Mouse (Mus musculus) adrenal gland, postnatal 10 days (tissue): ENCODE measurements around the gene Hoxb3. TPM values are rescaled to one million over a fixed set of nuclear protein-coding genes. Genes with fewer than 3 reads are reported as not detected.

Source experiments
- DNase-seq: peaks from one replicate; pipeline ENCODE4 v3.0.0; 2021; ENCODE audit warnings: mixed read lengths
- microRNA-seq: library from miRNA; unstranded; fragments of <30 nt; microRNA quantifications from one replicate; pipeline ENCODE4 v1.2.0, GENCODE M21; 2021
- total RNA-seq, 2 experiments: library from RNA; stranded (reverse); gene quantifications; 2 replicates each; pipeline ENCODE4 v1.2.3; 2021

Gene Hoxb3
- total RNA-seq, 2 experiments from 2014 or later, result 13.7 to 24.8 TPM

DNA sequence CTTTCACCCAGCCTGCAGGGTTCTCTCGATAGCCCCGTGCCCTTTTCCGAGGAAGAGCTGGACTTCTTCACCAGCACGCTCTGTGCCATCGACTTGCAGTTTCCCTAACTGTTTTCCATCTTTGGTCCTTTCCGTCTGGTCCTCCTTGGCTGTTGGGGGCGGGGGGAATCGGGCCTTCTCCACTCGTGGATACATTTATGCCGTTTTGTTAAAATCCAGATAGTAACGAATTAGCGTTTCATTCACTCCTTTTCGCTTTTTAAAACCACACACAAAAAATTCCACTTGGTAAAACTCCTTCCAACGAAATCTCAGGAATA lies 30.4 kb downstream of the Hoxb3 start:
- peak; percentile 61 for DNase-seq

DNA sequence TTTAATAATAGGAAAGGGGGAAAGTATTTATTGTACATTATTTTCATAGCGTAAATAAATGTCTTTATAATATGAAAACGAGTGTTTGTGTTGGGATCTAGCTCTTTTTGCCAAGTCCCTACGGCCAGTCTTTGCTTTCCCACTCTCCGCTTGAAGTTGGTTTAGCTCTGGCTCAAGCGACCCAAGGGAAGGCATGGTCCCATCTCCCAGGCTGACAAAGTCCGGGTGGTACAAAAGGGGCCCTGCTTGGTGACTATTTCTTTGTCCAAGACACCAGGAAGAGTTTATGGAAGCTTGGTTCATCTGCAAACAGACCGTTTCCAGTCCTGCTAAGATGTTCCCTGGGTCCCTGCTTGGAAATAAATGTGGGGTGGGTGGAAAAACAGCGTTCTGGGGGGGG lies 30.8 kb downstream of the Hoxb3 start:
- DNase-seq, result peak; percentile 52

DNA sequence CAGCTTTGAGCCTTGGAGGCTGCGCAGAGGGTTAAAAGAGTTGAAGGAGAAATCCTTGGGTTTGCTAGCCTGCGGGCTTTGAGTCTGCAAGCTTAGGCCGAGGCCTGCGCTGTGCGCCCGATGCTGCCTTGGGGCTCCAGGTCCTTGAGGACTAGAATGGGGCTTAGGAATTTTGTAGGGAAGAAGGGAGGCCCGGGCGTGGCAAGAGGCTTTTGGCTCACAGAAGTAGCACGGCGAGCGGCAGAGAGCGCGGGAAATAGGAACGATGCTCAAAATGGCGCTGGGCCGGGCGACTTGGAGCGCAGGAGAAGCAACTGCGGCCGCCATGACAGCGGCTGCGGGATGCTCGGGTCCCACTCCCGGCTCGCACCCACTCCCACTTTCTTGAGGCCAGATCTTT lies 31.2 kb downstream of the Hoxb3 start:
- DNase-seq, result peak; percentile 74

DNA sequence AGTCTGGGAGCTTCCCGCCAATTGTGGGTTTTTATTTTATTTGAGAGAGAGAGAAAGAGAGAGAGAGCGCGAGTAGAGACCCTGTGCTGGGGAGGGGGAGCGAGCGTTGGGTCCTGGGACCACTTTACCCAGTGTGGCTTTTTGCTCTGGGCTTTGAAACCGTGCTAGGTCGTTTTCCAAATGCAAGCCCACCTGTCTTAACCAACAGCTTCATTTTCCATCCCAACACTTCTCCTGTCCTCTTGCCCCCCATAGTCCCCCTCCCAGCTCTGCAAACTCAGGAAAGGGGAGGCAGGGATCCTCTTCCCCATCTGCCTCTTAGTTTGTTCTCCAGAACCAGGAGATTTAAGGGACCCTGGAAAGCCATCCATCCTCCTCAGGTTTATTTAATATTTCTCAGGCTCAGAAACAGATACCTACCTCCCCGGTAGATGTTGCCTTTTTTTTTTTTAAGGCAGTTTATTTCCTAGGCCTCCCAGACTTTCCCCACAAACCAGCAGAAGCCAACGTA lies 31.7 kb downstream of the Hoxb3 start:
- peak; percentile 19 for DNase-seq

DNA sequence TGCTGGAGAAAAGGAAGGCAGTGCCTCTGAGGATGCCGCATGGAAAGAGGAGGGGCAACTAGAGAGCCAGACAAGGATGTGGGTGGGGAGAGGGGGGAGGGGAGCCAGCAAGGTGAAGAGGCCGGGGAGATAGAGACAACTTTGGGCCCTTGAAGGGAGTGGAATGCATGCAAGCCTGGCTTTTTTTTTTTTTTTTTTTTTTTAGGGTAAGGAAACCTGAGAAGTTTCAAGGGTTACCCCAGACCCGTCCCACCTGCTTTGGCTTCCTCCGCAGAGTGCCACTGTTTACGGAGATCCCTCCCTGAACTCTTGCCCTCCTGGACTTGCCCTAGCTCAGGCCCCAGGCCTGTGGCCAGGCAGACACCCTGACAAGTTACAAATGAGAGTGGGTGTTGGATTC lies 40.7 kb downstream of the Hoxb3 start:
- DNase-seq, result no peak

DNA sequence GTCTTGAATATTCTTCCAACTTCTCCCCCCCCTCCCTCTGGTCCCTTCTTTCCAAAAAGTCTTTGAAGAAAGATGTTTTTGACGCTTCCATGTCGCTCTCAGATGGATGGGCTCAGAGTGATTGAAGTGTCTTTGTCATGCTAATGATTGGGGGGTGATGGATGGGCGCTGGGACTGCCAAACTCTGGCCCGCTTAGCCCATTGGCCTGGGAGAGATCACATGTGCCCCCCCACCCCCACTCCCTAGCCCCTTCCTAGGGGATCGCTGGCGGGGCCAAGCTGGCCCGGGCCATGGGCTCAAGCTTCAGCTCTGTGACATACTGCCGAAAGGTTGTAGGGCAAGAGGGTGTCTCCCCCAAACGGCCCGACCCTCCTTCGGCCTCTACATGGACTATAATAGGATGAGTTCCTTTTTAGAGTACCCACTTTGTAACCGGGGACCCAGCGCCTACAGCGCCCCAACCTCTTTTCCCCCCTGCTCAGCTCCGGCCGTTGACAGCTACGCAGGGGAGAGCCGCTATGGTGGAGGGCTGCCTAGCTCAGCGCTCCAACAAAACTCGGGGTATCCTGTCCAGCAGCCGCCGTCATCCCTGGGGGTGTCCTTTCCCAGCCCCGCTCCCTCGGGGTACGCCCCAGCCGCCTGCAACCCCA lies 42.4 kb downstream of the Hoxb3 start, which contains the start of gene Hoxb1:
Gene Hoxb1, plus strand, starts transcription at position 312 of the 651 bp plus-strand sequence.
- no peak for DNase-seq

DNA sequence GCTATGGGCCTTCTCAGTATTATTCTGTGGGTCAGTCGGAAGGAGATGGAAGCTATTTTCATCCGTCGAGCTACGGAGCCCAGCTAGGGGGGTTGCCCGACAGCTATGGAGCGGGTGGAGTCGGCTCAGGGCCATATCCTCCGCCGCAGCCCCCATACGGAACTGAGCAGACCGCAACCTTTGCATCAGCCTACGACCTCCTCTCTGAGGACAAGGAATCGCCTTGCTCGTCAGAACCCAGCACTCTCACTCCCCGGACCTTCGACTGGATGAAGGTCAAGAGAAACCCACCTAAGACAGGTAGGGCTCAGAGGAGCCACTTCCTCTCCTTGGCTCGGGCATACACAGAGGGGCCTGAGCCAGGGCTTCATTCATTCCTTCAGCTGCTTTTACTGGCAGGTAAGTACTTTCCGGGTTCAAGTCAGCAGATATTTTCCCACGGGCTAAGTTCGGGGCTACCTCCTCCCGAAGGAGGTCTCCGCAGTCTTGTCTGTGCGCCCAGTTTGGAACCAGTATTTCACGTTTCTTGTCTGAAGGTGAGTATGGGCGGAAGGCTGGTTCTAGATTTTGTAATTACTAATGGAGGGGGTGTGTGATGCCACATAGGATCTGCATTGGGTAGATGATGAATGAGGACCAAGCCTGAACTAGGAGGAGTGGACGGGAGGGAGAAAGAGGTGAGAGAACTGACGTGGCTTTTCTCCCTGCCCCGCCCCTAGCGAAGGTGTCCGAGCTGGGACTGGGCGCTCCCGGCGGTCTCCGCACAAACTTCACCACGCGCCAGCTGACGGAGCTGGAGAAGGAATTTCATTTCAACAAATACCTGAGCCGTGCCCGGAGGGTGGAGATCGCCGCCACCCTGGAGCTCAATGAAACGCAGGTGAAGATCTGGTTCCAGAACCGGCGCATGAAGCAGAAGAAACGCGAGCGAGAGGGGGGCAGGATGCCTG lies 43.2 kb downstream of the Hoxb3 start:
- peak; percentile 18 for DNase-seq

DNA sequence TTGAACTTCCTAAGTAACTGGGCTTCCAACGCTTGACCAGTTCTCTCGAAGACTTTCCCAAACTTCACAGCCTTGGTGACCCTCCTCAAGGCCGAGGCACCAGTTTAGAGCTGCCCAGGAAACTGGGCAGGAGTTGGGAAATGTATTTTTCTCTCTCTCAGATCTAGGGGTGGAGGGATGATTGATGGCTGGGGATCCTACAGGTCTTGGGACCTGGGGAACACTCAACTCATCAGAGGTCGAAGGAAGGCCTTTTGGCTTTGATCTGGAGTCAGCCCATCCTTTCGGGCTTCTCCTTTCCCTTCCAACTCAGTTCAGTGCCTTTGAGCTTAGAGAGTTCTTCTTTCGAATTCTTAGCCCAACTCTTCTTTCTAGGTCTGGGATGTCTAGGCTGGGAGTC lies 44.0 kb downstream of the Hoxb3 start:
- no peak for DNase-seq

DNA sequence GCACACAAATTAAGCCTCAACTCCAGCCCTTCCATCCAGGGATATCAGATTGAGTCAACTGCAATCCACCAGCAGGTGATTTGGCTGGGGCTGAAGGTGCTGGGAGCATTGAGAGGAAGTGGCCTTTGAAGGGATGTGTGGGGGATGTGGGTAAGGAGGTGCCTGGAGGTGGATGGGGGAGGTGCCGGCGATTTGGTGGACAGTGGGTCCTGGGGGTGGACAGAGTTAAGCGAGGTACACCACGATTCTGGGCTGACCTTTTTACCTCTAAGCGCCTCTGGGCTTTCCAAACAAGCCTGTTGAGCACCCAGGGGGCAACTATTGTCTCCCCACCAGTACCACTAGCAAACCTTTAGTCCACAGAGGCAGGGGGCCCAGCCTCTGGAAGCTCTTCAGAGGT lies 45.6 kb downstream of the Hoxb3 start:
- no peak for DNase-seq

DNA sequence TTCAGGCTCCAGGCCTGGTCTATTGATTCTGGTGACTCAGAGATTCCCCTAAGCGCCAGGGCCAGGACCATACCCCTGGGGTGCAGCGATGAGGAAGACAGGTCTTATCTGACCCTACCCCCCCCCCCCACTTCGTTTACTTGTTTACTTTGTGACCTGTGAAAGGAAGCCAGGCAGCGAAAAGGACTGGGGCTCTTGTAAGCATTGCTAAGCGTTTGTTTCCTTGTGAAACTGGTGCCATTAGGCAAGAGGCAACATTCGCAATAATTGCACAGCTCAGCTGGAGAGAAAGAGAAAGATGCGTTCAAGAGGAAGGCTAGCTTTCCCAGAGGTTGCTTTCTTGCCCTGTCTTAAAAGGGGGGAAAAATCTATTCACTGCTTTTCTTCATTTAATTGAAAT lies 46.0 kb downstream of the Hoxb3 start:
- DNase-seq, result no peak

DNA sequence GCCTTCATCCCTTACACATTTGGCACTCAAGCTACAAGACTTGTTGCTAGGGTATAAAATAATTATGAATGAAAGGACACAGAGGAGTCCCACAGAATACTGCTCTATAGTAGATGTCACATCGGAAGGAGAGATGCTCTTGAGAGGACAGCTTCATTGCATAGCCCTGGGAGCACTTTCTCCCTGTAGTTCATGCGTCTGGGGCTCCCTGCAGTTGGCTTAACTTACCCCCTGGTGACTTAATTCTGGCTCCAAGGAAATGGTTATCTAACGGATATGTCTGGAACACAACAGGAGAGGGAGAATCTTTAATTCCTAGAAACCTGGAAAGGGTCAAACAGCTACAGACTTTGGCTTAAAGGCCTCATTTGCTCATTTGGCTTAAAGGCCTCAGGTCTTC lies 48.6 kb downstream of the Hoxb3 start:
- DNase-seq, result no peak

DNA sequence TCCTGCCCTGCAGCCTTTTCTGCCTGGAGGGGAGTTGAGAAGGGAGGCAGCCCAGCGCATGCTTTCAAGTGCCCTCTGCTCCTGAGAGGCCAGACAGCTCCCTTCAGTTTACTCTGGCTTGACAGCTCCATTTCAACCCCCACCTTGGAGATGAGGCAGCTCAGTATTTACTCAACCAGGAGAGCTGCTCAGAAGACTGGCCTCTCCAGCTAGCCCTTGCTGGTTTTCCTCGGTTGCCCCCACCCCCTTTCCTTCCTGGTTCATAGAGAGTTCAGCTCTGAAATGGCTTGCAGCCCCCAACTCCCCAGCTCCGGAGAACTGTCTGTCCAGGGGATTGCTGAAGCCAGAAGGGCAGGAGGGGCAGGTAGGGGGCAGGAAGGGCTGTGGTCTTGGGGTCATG lies 49.4 kb downstream of the Hoxb3 start:
- no peak for DNase-seq

DNA sequence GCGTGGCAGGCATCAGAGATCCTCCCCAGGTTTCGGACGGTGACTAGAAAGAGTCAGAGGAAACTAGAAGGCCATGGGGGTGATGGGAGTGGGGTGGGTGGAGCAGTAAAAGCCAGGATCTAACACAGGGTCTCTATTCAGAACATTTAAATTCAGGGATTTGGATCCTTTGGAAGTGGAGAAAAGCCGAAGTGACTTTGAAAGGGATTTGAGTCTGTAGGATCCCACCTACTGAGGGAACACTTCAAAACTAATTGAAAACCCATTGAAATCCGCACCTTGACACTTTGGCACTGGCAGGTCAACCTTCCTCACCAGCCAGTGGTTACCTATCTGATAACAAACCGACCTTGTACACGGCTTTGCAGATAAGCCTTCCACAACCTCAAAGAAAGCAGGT lies 51.7 kb downstream of the Hoxb3 start:
- DNase-seq, result no peak

DNA sequence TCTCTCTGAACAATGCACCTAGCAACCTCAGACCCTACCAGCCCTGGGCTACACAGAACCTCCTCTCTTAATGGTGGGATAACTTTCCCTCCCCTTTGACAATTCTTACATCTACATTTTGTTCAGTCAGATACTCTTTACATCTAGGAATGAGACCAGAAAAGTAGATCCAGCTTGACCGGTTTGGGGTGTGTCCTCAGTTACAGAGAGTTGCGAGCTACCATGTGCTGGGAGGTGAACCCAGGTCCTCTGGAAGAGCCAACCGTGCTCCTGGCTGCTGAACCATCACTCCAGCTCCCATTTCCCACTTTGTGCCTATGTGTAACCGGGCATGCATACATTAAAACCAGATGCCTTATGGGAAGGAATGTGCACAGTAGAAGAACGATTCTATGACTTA lies 60.3 kb downstream of the Hoxb3 start:
- DNase-seq, result no peak

DNA sequence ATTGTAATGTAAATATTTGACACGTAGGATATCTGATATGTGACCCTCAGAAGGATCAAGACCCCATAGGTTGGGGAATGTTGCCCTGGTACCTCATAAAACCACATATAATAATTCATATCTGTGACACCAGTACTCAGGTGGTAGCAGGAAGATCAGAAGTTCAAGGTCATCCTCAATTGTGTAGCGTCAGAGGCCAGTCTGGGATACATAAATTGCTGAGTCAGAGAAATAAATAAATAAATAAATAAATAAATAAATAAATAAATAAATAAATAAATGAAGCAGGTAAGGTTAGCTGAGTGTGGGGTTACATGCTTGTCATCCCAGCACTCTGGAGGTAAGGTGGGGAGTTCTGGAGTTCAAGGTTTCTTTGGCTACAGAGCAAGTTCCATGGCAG lies 64.5 kb downstream of the Hoxb3 start:
- no peak for DNase-seq

DNA sequence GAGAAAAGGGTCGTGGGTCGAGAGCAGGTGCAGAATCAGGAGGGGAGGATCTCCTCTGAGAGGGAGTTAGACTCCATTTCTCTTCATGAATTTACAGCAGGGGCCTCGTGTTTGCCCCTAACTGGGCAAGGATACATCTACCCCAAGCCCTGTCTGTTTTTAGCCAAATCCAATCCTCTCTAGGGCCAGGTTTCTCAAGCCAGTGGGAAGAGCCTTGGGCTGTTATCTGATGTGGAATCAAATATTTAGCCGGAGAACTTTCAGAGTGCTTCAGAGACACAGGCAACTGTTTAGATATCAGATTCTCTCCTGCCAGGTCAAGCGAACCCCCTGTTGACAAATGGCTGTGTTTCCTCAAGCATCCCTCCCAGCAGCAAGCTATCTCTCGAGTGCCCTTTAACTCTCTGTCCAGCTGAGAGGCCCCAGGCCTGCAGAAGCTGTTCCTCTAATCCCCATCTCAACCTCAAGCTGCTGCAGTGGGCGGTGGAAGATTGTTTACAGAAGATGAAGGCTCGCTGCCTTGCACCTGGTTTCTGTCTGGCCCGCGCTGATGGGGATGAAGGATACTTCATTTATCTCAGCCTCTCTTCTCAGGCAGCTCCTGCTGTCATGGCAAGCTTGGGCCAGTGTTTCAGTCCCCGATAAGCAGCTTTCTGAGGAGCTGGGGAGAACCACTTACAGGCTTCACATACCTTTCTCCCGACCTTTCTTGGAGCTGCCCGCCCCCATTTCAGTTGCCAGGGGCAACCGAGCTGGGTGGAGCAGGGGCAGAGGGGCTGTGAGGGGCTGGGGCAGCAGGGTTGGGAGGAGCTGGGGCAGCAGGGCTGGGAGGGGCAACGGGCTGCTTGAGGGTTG lies 73.9 kb downstream of the Hoxb3 start:
- no peak for DNase-seq

Small RNA genes lying within 50 kb of the gene (microRNA-seq; reads per million reads assigned to microRNA genes)
- 27,315 reads per million, percentile 97 among the genes with 10 or more reads in this experiment for gene Mir10a

Other genes with a start within 250 kb of the Hoxb3 start
- 100 to 1,000 TPM; 267 to 394 TPM for gene Atp5g1, start 247.7 kb upstream of the Hoxb3 start, total RNA-seq
- not detected for gene Calcoco2, start 211.4 kb upstream of the Hoxb3 start, total RNA-seq
- not detected for gene Ttll6, start 189.5 kb upstream of the Hoxb3 start, total RNA-seq
- under 1 TPM in 1 of 2 experiments, not detected in 1; 0.12 TPM for gene Hoxb13, start 129.0 kb upstream of the Hoxb3 start, total RNA-seq
- 10 to 100 TPM; 55.7 to 73.6 TPM for gene Hoxb9, start 51.9 kb upstream of the Hoxb3 start, total RNA-seq
- gene Hoxb8, start 41.4 kb upstream of the Hoxb3 start, total RNA-seq, result 10 to 100 TPM; 38.5 to 44.0 TPM
- 10 to 100 TPM; 27.3 to 27.7 TPM for gene Hoxb7, start 36.7 kb upstream of the Hoxb3 start, total RNA-seq
- 10 to 100 TPM; 23.6 to 29.8 TPM for gene Hoxb6, start 30.9 kb upstream of the Hoxb3 start, total RNA-seq
- gene Hoxb5, start 20.0 kb upstream of the Hoxb3 start, total RNA-seq, result 10 to 100 TPM; 12.1 to 17.1 TPM
- 10 to 100 TPM in 1 of 2 experiments, 1 to 10 TPM in 1; 8.4 to 15.9 TPM for gene Hoxb4, start 5.1 kb upstream of the Hoxb3 start, total RNA-seq
- 10 to 100 TPM; 16.3 to 16.7 TPM for gene Hoxb2, start 27.2 kb downstream of the Hoxb3 start, total RNA-seq
- not detected for gene Hoxb1, start 42.4 kb downstream of the Hoxb3 start, total RNA-seq
- 1 to 10 TPM; 4.7 to 7.6 TPM for gene Skap1, start 141.3 kb downstream of the Hoxb3 start, total RNA-seq